Mouse (Mus musculus) inflammation-experienced regulatory T-cells, adult 6 months (primary cell): Measurements from ENCODE around the gene Zfp511. TPM values are rescaled to one million over a fixed set of nuclear protein-coding genes. Genes with fewer than 3 reads are reported as not detected.

Experiments
- polyA plus RNA-seq, 3 experiments: library from polyadenylated mRNA; unstranded; fragments of 100-300 nt; shearing (Covaris generic); gene quantifications; one replicate each; pipeline ENCODE4 v1.2.1; 2017

Zfp511 gene
- polyA plus RNA-seq, 3 experiments from 2014 or later, result 25.0 to 30.1 (median 25.7) TPM

Other genes starting within 250 kb of the Zfp511 start
- not detected for gene Adgra1, start 202.2 kb upstream of the Zfp511 start, polyA plus RNA-seq
- under 1 TPM; 0.20 to 0.49 (median 0.38) TPM for gene Kndc1, start 141.7 kb upstream of the Zfp511 start, polyA plus RNA-seq
- gene Utf1, start 92.6 kb upstream of the Zfp511 start, polyA plus RNA-seq, result 1 to 10 TPM; 3.3 to 5.0 (median 3.6) TPM
- gene 6430531B16Rik, start 57.6 kb upstream of the Zfp511 start, polyA plus RNA-seq, result 1 to 10 TPM in 2 of 3 experiments, under 1 TPM in 1; 0.66 to 1.5 (median 1.0) TPM
- 10 to 100 TPM in 2 of 3 experiments, 1 to 10 TPM in 1; 8.8 to 59.4 (median 13.1) TPM for gene Adam8, start 43.8 kb upstream of the Zfp511 start, polyA plus RNA-seq
- gene Tubgcp2, start 278 bp downstream of the Zfp511 start, polyA plus RNA-seq, result 10 to 100 TPM; 24.8 to 32.5 (median 28.0) TPM
- gene Msx3, start 12.7 kb downstream of the Zfp511 start, polyA plus RNA-seq, result not detected
- not detected for gene Caly, start 46.2 kb downstream of the Zfp511 start, polyA plus RNA-seq
- gene Prap1, start 57.0 kb downstream of the Zfp511 start, polyA plus RNA-seq, result not detected
- gene Fuom, start 66.0 kb downstream of the Zfp511 start, polyA plus RNA-seq, result 10 to 100 TPM; 11.6 to 13.9 (median 12.7) TPM
- gene Paox, start 79.4 kb downstream of the Zfp511 start, polyA plus RNA-seq, result 1 to 10 TPM; 1.9 to 5.3 (median 3.8) TPM
- 10 to 100 TPM; 73.3 to 94.2 (median 81.1) TPM for gene Echs1, start 80.1 kb downstream of the Zfp511 start, polyA plus RNA-seq
- 10 to 100 TPM; 16.4 to 28.8 (median 22.9) TPM for gene Mtg1, start 101.2 kb downstream of the Zfp511 start, polyA plus RNA-seq
- gene Sprn, start 118.5 kb downstream of the Zfp511 start, polyA plus RNA-seq, result not detected
- gene Olfr522, start 128.4 kb downstream of the Zfp511 start, polyA plus RNA-seq, result under 1 TPM in 1 of 3 experiments, not detected in 2; 0.07 TPM
- gene Olfr523, start 136.8 kb downstream of the Zfp511 start, polyA plus RNA-seq, result not detected
- under 1 TPM in 1 of 3 experiments, not detected in 2; 0.13 TPM for gene Olfr524, start 169.6 kb downstream of the Zfp511 start, polyA plus RNA-seq
- gene Cd163l1, start 181.9 kb downstream of the Zfp511 start, polyA plus RNA-seq, result under 1 TPM in 2 of 3 experiments, not detected in 1; 0.27 to 0.55 TPM
- 1 to 10 TPM in 1 of 3 experiments, not detected in 2; 2.9 TPM for gene 5830411N06Rik, start 210.9 kb downstream of the Zfp511 start, polyA plus RNA-seq